Mouse (Mus musculus) cerebellum, adult 8-10 months (tissue): ENCODE results near the gene Lurap1l.
"Not testable (repeated sequence)": the region's sequence is repeated elsewhere in the genome, so short reads cannot be mapped to it uniquely, and the experiment has no call there.

Experiments
- DNase-seq: peaks from one replicate; pipeline ENCODE4 v3.0.0; 2022

Lurap1l gene

DNA sequence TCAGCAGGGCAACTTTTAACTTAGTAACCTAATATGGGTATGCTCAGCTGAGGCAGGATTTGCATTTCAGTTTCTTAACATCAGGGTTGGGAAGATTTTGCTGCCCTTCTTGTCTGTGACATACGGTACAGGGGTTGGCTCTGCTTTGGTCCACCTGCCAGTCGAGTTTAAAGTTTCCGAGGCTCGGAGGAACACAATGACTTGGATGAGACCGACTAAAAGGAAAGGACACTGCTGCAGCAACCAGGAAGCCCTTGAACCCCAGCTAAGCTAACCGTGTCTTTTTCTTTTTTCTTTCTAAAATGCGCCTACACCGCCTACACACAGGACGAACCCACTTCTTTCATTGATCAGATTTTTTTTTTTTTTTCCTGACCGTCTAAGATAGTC, at the start of gene Lurap1l:
Lurap1l (plus strand) TSS at position 166 of the 390 bp plus-strand sequence.
- DNase-seq, result peak; percentile 2

GRCm38 (mm10) chr4:80862962-80863361, 47.5 kb upstream of the Lurap1l start:
- no peak for DNase-seq

- no peak for DNase-seq
These were observed 46.5 kb upstream of the Lurap1l start for GRCm38 (mm10) chr4:80863906-80864305.

- no peak for DNase-seq
These were observed 45.9 kb upstream of the Lurap1l start for GRCm38 (mm10) chr4:80864511-80864922.

DNA sequence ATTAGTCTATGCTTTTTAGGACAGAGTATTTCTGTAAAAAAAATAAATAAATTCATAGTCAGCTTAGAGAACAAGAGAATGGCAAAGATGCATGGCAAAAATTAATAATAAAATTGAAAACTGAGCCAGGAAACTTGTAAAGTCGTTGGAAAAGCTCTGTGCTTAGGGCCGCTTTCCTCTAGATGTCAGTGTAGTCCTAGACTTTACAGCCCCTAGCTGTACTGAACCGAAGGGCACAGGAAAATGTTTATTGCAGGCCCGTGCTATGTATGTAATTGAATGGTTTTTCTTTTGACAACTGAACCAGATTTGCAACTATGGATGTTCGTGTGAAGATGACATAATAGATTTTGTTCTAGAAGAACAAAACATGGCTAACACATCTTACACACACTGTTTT, 44.4 kb upstream of the Lurap1l start:
- DNase-seq, result no peak

- DNase-seq, result no peak
These were observed 40.8 kb upstream of the Lurap1l start for GRCm38 (mm10) chr4:80869598-80869997.

GRCm38 (mm10) chr4:80872847-80873644, 37.4 kb upstream of the Lurap1l start:
- no peak for DNase-seq

GRCm38 (mm10) chr4:80874121-80874859, 36.2 kb upstream of the Lurap1l start:
- DNase-seq, result no peak

DNA sequence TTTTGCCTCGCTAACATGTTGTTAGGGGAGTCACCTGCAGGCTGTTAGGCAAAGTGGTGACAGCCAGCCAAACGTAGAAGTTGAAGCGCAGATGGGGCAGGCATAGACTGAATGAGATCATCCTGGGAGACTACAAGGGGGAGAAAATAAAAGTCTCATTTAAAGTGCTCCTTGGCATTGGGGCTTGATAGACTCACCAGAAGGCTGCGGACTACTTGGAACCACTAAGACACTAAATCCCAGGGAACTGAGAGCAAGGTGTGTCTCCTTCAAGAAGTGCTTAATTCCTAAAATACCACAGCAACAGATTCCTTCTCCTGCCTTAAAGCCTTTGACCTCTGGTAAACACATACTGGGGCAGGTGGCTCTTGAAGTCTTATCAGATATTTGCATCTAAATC, 35.4 kb upstream of the Lurap1l start:
- no peak for DNase-seq

GRCm38 (mm10) chr4:80881996-80882599, 28.3 kb upstream of the Lurap1l start:
- DNase-seq, result no peak

DNA sequence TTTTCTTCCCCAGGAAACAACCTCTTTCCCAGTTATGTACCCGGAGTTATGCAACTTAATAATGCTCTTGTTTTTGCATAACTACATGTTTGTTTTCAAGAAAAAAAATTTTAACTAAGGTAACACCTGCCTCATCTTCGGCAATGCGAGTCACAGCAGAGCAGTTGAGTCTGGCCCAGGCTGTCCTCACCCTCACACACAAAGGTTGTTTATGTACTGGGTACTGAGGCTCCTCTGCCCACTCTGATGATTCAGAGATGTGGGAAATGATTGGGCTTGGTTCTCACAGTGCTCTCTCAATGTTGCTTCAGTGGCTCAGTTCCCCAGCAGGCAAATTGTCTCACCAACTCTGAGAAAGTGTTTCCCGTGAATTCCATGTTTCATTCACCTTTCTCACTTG, 23.8 kb upstream of the Lurap1l start:
- no peak for DNase-seq

GRCm38 (mm10) chr4:80891004-80891403, 19.4 kb upstream of the Lurap1l start:
- DNase-seq, result no peak

GRCm38 (mm10) chr4:80895278-80895894, 15.1 kb upstream of the Lurap1l start:
- no peak for DNase-seq

DNA sequence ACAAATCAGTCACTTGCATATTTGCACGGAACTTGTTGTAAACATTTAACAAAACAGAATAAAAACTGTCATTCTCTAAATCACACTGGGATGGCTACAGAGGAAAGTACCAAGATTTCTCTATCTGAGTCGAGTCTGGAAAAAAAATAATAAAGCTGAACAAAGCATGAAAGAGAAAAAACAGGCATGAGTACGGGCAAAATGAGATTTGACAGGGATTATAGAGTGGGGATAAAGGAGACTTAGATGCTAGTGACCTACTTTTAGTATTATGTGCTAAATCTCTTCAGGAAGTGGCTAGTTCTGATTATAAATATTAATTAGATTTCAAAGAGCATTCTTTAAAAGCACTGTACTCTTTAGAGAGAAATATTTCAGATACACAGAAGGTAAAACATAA, 3.7 kb upstream of the Lurap1l start:
- DNase-seq, result no peak

- DNase-seq, result no peak
These were observed 2.5 kb upstream of the Lurap1l start for GRCm38 (mm10) chr4:80907973-80908372.

DNA sequence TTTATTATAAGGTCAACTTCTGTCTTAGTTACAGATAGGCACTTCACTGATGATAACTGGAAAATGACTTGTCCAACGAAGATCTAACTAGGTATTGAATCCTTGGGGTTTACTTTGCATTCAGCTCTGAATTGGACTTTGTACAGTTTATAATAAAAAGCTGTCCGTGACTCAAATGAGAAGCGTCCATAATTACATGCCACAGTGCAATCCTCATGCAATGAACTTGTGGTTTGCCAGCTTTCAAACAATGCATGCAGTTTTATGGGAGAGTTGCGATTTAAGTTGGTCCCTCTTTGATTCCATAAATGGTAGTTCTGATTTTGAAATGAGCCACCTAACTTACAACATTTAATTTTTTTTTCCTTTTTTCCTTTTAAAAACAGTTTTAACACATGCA, 1.5 kb upstream of the Lurap1l start:
- no peak for DNase-seq

GRCm38 (mm10) chr4:80910871-80911701, 640 bp downstream of the Lurap1l start:
- peak; percentile 20 for DNase-seq

DNA sequence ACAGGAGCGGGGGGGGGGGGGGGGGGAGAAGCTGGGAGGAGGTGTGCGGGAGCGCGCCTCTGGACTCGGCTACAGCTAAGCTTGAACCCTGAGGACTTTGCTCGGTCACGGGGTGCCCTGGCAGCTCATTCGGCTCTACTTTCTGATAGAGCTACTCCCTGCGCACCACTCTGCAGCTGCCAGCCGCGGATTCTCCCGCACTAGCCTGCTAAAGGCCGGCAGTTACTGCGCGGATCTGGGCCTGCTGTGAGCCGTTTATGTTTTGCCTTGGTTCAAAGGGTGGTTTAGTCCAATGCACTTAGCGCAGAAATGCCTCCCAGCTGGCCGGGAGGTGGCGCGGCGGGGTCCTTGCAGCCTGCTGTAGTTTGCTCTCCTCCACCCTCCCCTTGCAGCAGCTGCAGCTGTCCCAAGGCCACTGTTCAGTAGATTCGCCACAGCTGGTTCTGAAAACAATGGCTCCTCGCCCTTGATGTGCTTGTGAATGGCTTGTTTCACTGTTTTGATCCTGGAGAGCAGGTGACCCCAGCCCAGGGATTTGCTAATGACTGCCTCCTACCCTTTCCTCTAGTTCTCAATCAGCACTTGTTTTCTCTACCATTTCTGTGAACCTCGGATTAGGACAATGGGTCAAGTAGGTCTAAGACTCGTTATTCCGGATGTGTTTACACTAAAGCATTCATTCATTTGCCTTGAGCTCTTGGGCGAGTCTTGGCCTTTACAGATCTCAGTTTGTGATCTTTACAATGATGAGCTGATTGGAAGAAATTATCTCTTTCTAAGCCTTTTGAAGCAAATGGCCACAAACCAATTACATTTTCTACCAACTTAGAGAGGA, 1.5 kb downstream of the Lurap1l start:
- DNase-seq, result peak; percentile 23

DNA sequence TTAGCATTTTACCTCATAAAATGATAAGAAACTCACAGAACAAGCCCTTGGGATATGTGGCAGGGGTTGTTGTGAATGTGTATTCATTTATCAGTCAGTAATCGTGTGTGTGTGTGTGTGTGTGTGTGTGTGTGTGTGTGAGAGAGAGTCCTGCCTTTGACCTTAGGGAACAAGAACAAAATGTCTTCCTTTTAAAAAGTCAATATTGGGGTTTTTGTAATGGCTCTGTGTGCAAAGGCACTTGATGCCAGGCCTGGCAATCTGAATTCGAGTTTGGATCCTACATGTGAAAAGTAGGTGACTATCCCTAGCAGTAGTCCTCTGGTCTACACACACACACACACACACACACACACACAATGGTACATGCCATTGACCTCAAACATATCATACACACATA, 4.8 kb downstream of the Lurap1l start:
- DNase-seq, result no peak

GRCm38 (mm10) chr4:80916695-80917094, 6.2 kb downstream of the Lurap1l start:
- DNase-seq, result no peak

GRCm38 (mm10) chr4:80917128-80917527, 6.7 kb downstream of the Lurap1l start:
- not testable (repeated sequence) for DNase-seq

DNA sequence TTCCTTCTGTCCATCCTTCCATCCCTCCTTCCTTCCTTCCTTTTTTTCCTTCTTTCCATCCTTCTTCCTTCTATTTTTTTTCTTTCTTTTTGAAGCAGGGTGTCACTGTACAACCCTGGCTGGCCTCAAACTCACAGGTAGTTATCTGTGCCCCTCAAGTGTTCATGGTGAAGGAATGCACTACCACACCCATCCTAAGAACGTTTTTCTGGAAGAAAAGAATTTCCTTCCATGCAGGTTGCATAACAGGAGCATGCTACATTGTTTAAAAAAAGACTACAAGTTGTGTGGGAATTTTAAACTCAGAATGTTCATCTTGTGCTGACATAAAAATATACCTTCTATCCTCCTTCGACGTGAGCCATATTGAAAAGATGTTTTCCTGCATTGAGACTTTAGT, 7.4 kb downstream of the Lurap1l start:
- no peak for DNase-seq
